21 mouse cellular contexts compared by ENCODE assay signal in the genomic region with DNA sequence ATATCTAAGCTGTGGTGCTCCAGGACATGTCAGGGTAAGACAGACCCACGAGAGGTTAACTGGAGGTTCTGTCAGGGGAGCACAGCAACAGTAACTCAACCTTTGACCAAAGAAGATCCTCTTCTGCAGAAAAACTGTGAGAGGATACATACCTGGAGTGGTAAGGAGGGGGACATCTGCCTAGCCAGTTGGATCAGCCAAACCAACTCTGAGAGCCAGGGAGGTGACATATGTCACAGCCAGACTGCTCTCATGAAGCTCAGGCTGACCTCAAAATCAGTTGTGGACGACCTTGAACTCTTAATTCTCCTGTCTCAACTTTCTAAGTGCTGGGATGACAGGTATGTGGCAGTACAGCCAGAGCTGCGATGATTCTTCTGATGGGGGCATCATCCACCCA.
DNase-seq lines count a peak whose midpoint lies in the region; ATAC-seq and TF ChIP-seq lines count a peak whose summit lies in the region.
"Had no signal": no experiment of that assay in that cellular context is flagged by ENCODE, and none has a peak within 500 bp of the region (broad histone marks: within the 10 kb centered on the region; RNA-seq: fewer than 3 reads in every experiment).

No protein-coding gene starts in this region.

- intact Hi-C loops in gastrocnemius, adult 2 months (cut with DNase I) = loop anchor here (5.0 kb wide), 1 partner anchor 55 kb away; no protein-coding TSS in a partner anchor

- TF ChIP-seq CTCF in gastrocnemius, adult 2 months (IDR thresholded peaks at IDR 0.05) = no peak
- no peak for TF ChIP-seq CTCF in liver, adult 2 months (IDR thresholded peaks at IDR 0.05; ENCODE audit: low read depth, low read length)

- H3K4me2 ChIP-seq in liver, embryonic 11.5 days = no peak overlapping the region
- H3K4me2 ChIP-seq in hindbrain, embryonic 16.5 days (ENCODE audit: low read length) = no peak overlapping the region
- H3K4me2 ChIP-seq: forebrain, embryonic 13.5 days; heart, embryonic 13.5 days; hindbrain, embryonic 12.5 days; limb, embryonic 12.5 days; liver, embryonic 15.5 days; midbrain, embryonic 15.5 days; neural tube, embryonic 12.5 days had no signal

- H3K27ac ChIP-seq in gastrocnemius, adult 2 months = 0 out of 2 replicates have a peak overlapping the region, but pooled peaks have one; percentile 29
- 0 out of 2 replicates have a peak overlapping the region, but pooled peaks have one; percentile 7 for H3K27ac ChIP-seq in liver, adult 2 months (replicated peaks; ENCODE audit: insufficient read depth, low read depth, low read length)
- H3K27ac ChIP-seq in liver, embryonic 11.5 days (ENCODE audit: low read depth, low read length) = no peak overlapping the region
- no peak overlapping the region for H3K27ac ChIP-seq in hindbrain, embryonic 16.5 days (ENCODE audit: low read depth, low read length)
- H3K27ac ChIP-seq: forebrain, embryonic 13.5 days; heart, embryonic 13.5 days; hindbrain, embryonic 12.5 days; limb, embryonic 12.5 days; macrophage; midbrain, embryonic 15.5 days; neural tube, embryonic 12.5 days had no signal

- no peak for ATAC-seq in liver, embryonic 11.5 days (replicated peaks; ENCODE audit: low FRiP score)
- no peak for ATAC-seq in hindbrain, embryonic 16.5 days
- ATAC-seq: CD4-positive, CD25-positive, alpha-beta regulatory T cell, adult 4 months; forebrain, embryonic 13.5 days; midbrain, embryonic 15.5 days had no signal

- 63% methylated on average over 3 of the region's 3 CpGs for WGBS in liver, adult 2 months
- 84% methylated on average over 3 of the region's 3 CpGs for WGBS in liver, embryonic 11.5 days
- 89% methylated on average over 3 of the region's 3 CpGs for WGBS in hindbrain, embryonic 16.5 days

- no peaks in the 10 kb centered on the region for H3K9me3 ChIP-seq in liver, embryonic 11.5 days (ENCODE audit: control insufficient read depth, low read length)
- no peaks in the 10 kb centered on the region for H3K9me3 ChIP-seq in hindbrain, embryonic 16.5 days (ENCODE audit: control insufficient read depth, low read length)
- H3K9me3 ChIP-seq: heart, embryonic 13.5 days; hindbrain, embryonic 12.5 days; limb, embryonic 12.5 days; liver, embryonic 15.5 days; midbrain, embryonic 15.5 days; neural tube, embryonic 12.5 days had no signal

- H3K27me3 ChIP-seq in liver, adult 2 months (ENCODE audit: control insufficient read depth, insufficient read depth, low read length) = no peaks in the 10 kb centered on the region
- no peaks in the 10 kb centered on the region for H3K27me3 ChIP-seq in liver, embryonic 11.5 days (replicated peaks; ENCODE audit: control insufficient read depth, insufficient read depth, low read length)
- H3K27me3 ChIP-seq in hindbrain, embryonic 16.5 days (replicated peaks; ENCODE audit: control insufficient read depth, insufficient read depth, low read length) = no peaks in the 10 kb centered on the region
- H3K27me3 ChIP-seq: forebrain, embryonic 13.5 days; heart, embryonic 13.5 days; hindbrain, embryonic 12.5 days; limb, embryonic 12.5 days; liver, embryonic 15.5 days; midbrain, embryonic 15.5 days; neural tube, embryonic 12.5 days had no signal

- H3K4me1 ChIP-seq in liver, adult 2 months (ENCODE audit: control insufficient read depth, insufficient read depth, low read length) = peaks cover 30% of the 10 kb centered on the region
- H3K4me1 ChIP-seq in liver, embryonic 11.5 days (replicated peaks; ENCODE audit: control insufficient read depth, insufficient read depth, low read length) = peaks cover 36% of the 10 kb centered on the region
- peaks cover 9% of the 10 kb centered on the region for H3K4me1 ChIP-seq in hindbrain, embryonic 16.5 days (ENCODE audit: control insufficient read depth, insufficient read depth, low read depth, low read length)

- peaks cover 41% of the 10 kb centered on the region for H3K79me2 ChIP-seq in liver, adult 2 months (ENCODE audit: control insufficient read depth, insufficient read depth, low read length)

- peaks cover 4% of the 10 kb centered on the region; the same call in 1 of the 2 replicates for H3K36me3 ChIP-seq in liver, adult 2 months (ENCODE audit: control insufficient read depth, insufficient read depth, low read length)
- peaks cover 3% of the 10 kb centered on the region for H3K36me3 ChIP-seq in liver, embryonic 11.5 days (ENCODE audit: control insufficient read depth, insufficient read depth, low read length)
- H3K36me3 ChIP-seq in hindbrain, embryonic 16.5 days (ENCODE audit: control insufficient read depth, insufficient read depth, low read length) = no peaks in the 10 kb centered on the region; the same call in 1 of the 2 replicates
- H3K36me3 ChIP-seq: limb, embryonic 12.5 days; midbrain, embryonic 15.5 days had no signal

- TF ChIP-seq POLR2A in liver, adult 2 months (IDR thresholded peaks at IDR 0.05; ENCODE audit: extremely low read depth, insufficient read depth, low read length) = no peak

- H3K9ac ChIP-seq in liver, adult 2 months (ENCODE audit: low read depth, low read length) = no peak overlapping the region
- H3K9ac ChIP-seq in liver, embryonic 11.5 days (ENCODE audit: low read depth, low read length) = no peak overlapping the region
- no peak overlapping the region for H3K9ac ChIP-seq in hindbrain, embryonic 16.5 days (ENCODE audit: low read depth, low read length)
- H3K9ac ChIP-seq: forebrain, embryonic 13.5 days; heart, embryonic 13.5 days; hindbrain, embryonic 12.5 days; limb, embryonic 12.5 days; liver, embryonic 15.5 days; midbrain, embryonic 15.5 days; neural tube, embryonic 12.5 days had no signal

- no peak overlapping the region for H3K4me3 ChIP-seq in gastrocnemius, adult 2 months
- no peak overlapping the region for H3K4me3 ChIP-seq in liver, adult 2 months (ENCODE audit: insufficient read depth, low read depth, low read length)
- no peak overlapping the region for H3K4me3 ChIP-seq in liver, embryonic 11.5 days (ENCODE audit: low read depth, low read length)
- H3K4me3 ChIP-seq in hindbrain, embryonic 16.5 days (ENCODE audit: low read length) = no peak overlapping the region
- H3K4me3 ChIP-seq: forebrain, embryonic 13.5 days; heart, embryonic 13.5 days; hindbrain, embryonic 12.5 days; limb, embryonic 12.5 days; liver, embryonic 15.5 days; midbrain, embryonic 15.5 days; neural tube, embryonic 12.5 days had no signal

- no peak for DNase-seq in gastrocnemius, adult 2 months
- no peak for DNase-seq in gastrocnemius, postnatal 10 days
- no peak for DNase-seq in liver, adult 2 months (ENCODE audit: extremely low read depth, low read depth, low spot score)
- no peak for DNase-seq in liver, embryonic 11.5 days (ENCODE audit: low spot score)
- DNase-seq in cerebellum, adult 9-11 months = peak; percentile 47
- no peak for DNase-seq in urinary bladder, postnatal 36 days (ENCODE audit: low spot score in 2 of 2)
- DNase-seq: adrenal gland, postnatal 14 days; kidney, adult 11 months; kidney, postnatal 10 days; right cerebral cortex, postnatal 25 days; thymus, postnatal 4 days had no signal

Comparison
In these comparisons a context has a peak if more than half of its experiments do, and no peak if none do; other contexts are left out.
1. H3K27ac ChIP-seq: peak in gastrocnemius, adult 2 months (single experiment) and liver, adult 2 months (single experiment); none in liver, embryonic 11.5 days (single experiment) and hindbrain, embryonic 16.5 days (single experiment).